Mouse (Mus musculus) MEL (cell line): Measurements from ENCODE around the gene Fam19a1. TPM values are rescaled to one million over a fixed set of nuclear protein-coding genes. Genes with fewer than 3 reads are reported as not detected.

Experiments used
- DNase-seq: peaks from one replicate; pipeline ENCODE4 v3.0.0; 2011; ENCODE audit warnings: low read depth, low spot score
- H3K27ac ChIP-seq: 2 replicates; pipeline ENCODE4 v1.5.1; 2012; ENCODE audit warnings: low read depth, mild to moderate bottlenecking, control low read depth, low read length, moderate library complexity; ENCODE audit not compliant: control insufficient read depth
- H3K27me3 ChIP-seq, 2 experiments: fragments of 150-350 bp in 1 of 2; sonication (generic) in 1 of 2; 2 replicates each; pipeline ENCODE4 v1.6.1; 2012; ENCODE audit warnings: low read length in 2 of 2, mild to moderate bottlenecking in 2 of 2, improper control_type of control experiment in 1 of 2, moderate library complexity in 1 of 2; ENCODE audit not compliant: insufficient read depth in 2 of 2, control insufficient read depth in 1 of 2
- H3K36me3 ChIP-seq, 2 experiments: 2 replicates each; pipeline ENCODE4 v1.6.1; 2012 to 2014; ENCODE audit warnings: low read length in 2 of 2, improper control_type of control experiment in 1 of 2, inconsistent platforms in 1 of 2, mild to moderate bottlenecking in 1 of 2; ENCODE audit not compliant: insufficient read depth in 2 of 2, control insufficient read depth in 1 of 2
- H3K4me1 ChIP-seq, 2 experiments: fragments of 150-350 bp in 1 of 2; sonication (generic) in 1 of 2; 2 replicates each; pipeline ENCODE4 v1.6.1; 2012; ENCODE audit warnings: low read length in 2 of 2, improper control_type of control experiment in 1 of 2, mild to moderate bottlenecking in 1 of 2; ENCODE audit not compliant: insufficient read depth in 2 of 2, control insufficient read depth in 1 of 2
- H3K4me3 ChIP-seq, 2 experiments: fragments of 150-350 bp in 1 of 2; sonication (generic) in 1 of 2; 2 replicates each; pipeline ENCODE4 v1.5.1; 2012; ENCODE audit warnings: low read depth in 2 of 2, low read length in 2 of 2, mild to moderate bottlenecking in 2 of 2, moderate library complexity in 2 of 2, control low read depth in 1 of 2, improper control_type of control experiment in 1 of 2; ENCODE audit not compliant: control insufficient read depth in 1 of 2, insufficient read depth in 1 of 2
- H3K79me2 ChIP-seq: 2 replicates; pipeline ENCODE4 v1.6.1; 2012; ENCODE audit warnings: mild to moderate bottlenecking, low read length, moderate library complexity; ENCODE audit not compliant: control insufficient read depth, poor library complexity, insufficient read depth
- H3K9ac ChIP-seq: 2 replicates; pipeline ENCODE4 v1.6.1; 2012; ENCODE audit warnings: low read depth, mild to moderate bottlenecking, control low read depth, low read length, moderate library complexity; ENCODE audit not compliant: control insufficient read depth, poor library complexity, severe bottlenecking
- H3K9me3 ChIP-seq: fragments of 150-350 bp; sonication (generic); replicated peaks from 2 replicates; pipeline ENCODE4 v1.6.1; 2012; ENCODE audit warnings: mild to moderate bottlenecking, low read length, improper control_type of control experiment, moderate library complexity; ENCODE audit not compliant: insufficient read depth
- ELF1 ChIP-seq: IDR thresholded peaks from 2 replicates; pipeline ENCODE4 v1.6.1; 2014; ENCODE audit warnings: low read depth, mild to moderate bottlenecking, inconsistent platforms, low read length, improper control_type of control experiment, moderate library complexity
- GABPA ChIP-seq: IDR thresholded peaks from 2 replicates; pipeline ENCODE4 v1.6.1; 2012; ENCODE audit warnings: low read depth, mild to moderate bottlenecking, inconsistent platforms, low read length, improper control_type of control experiment, moderate library complexity
- GATA1 ChIP-seq: IDR thresholded peaks from 2 replicates; pipeline ENCODE4 v1.6.1; 2011; ENCODE audit warnings: low read depth, low read length, improper control_type of control experiment
- HCFC1 ChIP-seq: IDR thresholded peaks from 2 replicates; pipeline ENCODE4 v1.6.1; 2012; ENCODE audit warnings: low read depth, mild to moderate bottlenecking, inconsistent platforms, low read length, improper control_type of control experiment, moderate library complexity
- KAT2A ChIP-seq: conservative IDR thresholded peaks from 2 replicates; pipeline ENCODE4 v1.6.1; 2012; ENCODE audit warnings: low read depth, low read length, improper control_type of control experiment, inconsistent platforms
- MAFK ChIP-seq: IDR thresholded peaks from 2 replicates; pipeline ENCODE4 v1.6.1; 2011; ENCODE audit warnings: low read depth, mild to moderate bottlenecking, low read length, improper control_type of control experiment, borderline replicate concordance
- MXI1 ChIP-seq: IDR thresholded peaks from 2 replicates; pipeline ENCODE4 v1.6.1; 2011; ENCODE audit warnings: mild to moderate bottlenecking, low read depth, low read length, improper control_type of control experiment
- MYB ChIP-seq: IDR thresholded peaks from 2 replicates; pipeline ENCODE4 v1.6.1; 2011; ENCODE audit warnings: mild to moderate bottlenecking, low read depth, low read length, improper control_type of control experiment
- MYC ChIP-seq: IDR thresholded peaks from 2 replicates; pipeline ENCODE4 v1.6.1; 2011; ENCODE audit warnings: low read depth, mild to moderate bottlenecking, low read length, improper control_type of control experiment, moderate library complexity
- NELFE ChIP-seq: IDR thresholded peaks from 2 replicates; pipeline ENCODE4 v1.6.1; 2011; ENCODE audit warnings: low read depth, low read length, improper control_type of control experiment
- NRF1 ChIP-seq: IDR thresholded peaks from 2 replicates; pipeline ENCODE4 v1.6.1; 2014; ENCODE audit warnings: low read depth, mild to moderate bottlenecking, inconsistent platforms, low read length, improper control_type of control experiment, moderate library complexity; ENCODE audit not compliant: poor library complexity, insufficient read depth, severe bottlenecking
- POLR2AphosphoS2 ChIP-seq: IDR thresholded peaks from 2 replicates; pipeline ENCODE4 v1.6.1; 2011; ENCODE audit warnings: low read length, improper control_type of control experiment
- POLR2AphosphoS5 ChIP-seq: IDR thresholded peaks from 2 replicates; pipeline ENCODE4 v1.6.1; 2012; ENCODE audit warnings: low read depth, borderline replicate concordance, mild to moderate bottlenecking, inconsistent platforms, low read length, moderate library complexity, mixed read lengths
- RCOR1 ChIP-seq: IDR thresholded peaks from 2 replicates; pipeline ENCODE4 v1.6.1; 2012; ENCODE audit warnings: low read depth, mild to moderate bottlenecking, inconsistent platforms, low read length, improper control_type of control experiment
- SIN3A ChIP-seq: IDR thresholded peaks from 2 replicates; pipeline ENCODE4 v1.6.1; 2012; ENCODE audit warnings: low read length, improper control_type of control experiment, inconsistent platforms
- SMC3 ChIP-seq: IDR thresholded peaks from 2 replicates; pipeline ENCODE4 v1.6.1; 2011; ENCODE audit warnings: low read depth, low read length, improper control_type of control experiment
- TAL1 ChIP-seq: IDR thresholded peaks from 2 replicates; pipeline ENCODE4 v1.6.1; 2012; ENCODE audit warnings: mild to moderate bottlenecking, inconsistent platforms, low read length, moderate library complexity, mixed read lengths
- TCF12 ChIP-seq: IDR thresholded peaks from 2 replicates; pipeline ENCODE4 v1.6.1; 2014; ENCODE audit warnings: low read depth, mild to moderate bottlenecking, inconsistent platforms, low read length, improper control_type of control experiment, moderate library complexity
- ZKSCAN1 ChIP-seq: IDR thresholded peaks from 2 replicates; pipeline ENCODE4 v1.6.1; 2012; ENCODE audit warnings: low read depth, mild to moderate bottlenecking, inconsistent platforms, low read length, improper control_type of control experiment, moderate library complexity
- ZMIZ1 ChIP-seq: IDR thresholded peaks from 2 replicates; pipeline ENCODE4 v1.6.1; 2012; ENCODE audit warnings: low read depth, mild to moderate bottlenecking, inconsistent platforms, low read length, improper control_type of control experiment, moderate library complexity
- ZNF384 ChIP-seq: IDR thresholded peaks from 2 replicates; pipeline ENCODE4 v1.6.1; 2012; ENCODE audit warnings: low read depth, mild to moderate bottlenecking, inconsistent platforms, low read length, improper control_type of control experiment
- polyA plus RNA-seq, 2 experiments: library from polyadenylated mRNA; stranded (reverse) in 1 of 2; unstranded in 1 of 2; fragments of >175 nt in 1 of 2; fragments of >200 nt in 1 of 2; gene quantifications; 2 replicates each; pipeline versions ENCODE4 v1.2.1 to v1.2.4; 2012; ENCODE audit warnings: low replicate concordance in 2 of 2, low read depth in 1 of 2; ENCODE audit not compliant: insufficient read length in 2 of 2, insufficient read depth in 1 of 2, missing spikeins in 1 of 2
- total RNA-seq: library from RNA; depleted of rRNA; stranded (reverse); fragments of 300-350 nt; gene quantifications from 2 replicates; pipeline ENCODE4 v1.2.3, GENCODE M21; 2012

The Fam19a1 gene
- total and polyA plus RNA-seq, 3 experiments: not detected

DNA sequence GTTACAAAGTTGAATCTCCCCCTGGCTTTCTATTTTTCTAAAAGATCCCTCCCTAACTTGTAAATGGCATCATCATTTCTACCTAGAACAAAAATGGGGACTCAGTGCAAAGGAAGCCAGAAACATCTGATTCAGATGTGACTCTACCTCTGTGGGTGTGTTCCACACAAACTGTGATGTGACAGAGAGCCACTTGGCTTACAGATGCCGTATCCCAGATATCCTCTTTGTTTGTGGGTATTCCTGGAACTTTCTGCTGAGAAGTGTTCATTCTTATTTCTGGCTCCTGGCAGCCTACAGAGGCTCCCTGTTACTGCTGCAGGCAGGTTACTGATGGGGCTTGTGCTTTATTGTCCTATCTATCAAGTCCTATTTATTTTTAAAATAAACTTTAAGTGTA is 19.2 kb upstream of the Fam19a1 start:
- H3K79me2 ChIP-seq: no peaks in the 10 kb centered on the region
- TF ChIP-seq NRF1: no peak
- TF ChIP-seq POLR2AphosphoS2: no peak
- no peak for TF ChIP-seq MXI1
- no peak for TF ChIP-seq ELF1
- no peak for TF ChIP-seq KAT2A
- no peak for TF ChIP-seq HCFC1
- TF ChIP-seq MAFK: no peak
- TF ChIP-seq ZKSCAN1: no peak
- no peak for TF ChIP-seq SIN3A
- no peaks in the 10 kb centered on the region for H3K36me3 ChIP-seq
- H3K4me3 ChIP-seq: no peak overlapping the region
- no peak for DNase-seq
- H3K4me1 ChIP-seq: no peaks in the 10 kb centered on the region
- no peaks in the 10 kb centered on the region for H3K9me3 ChIP-seq
- H3K27ac ChIP-seq: no peak overlapping the region
- no peaks in the 10 kb centered on the region for H3K27me3 ChIP-seq
- H3K9ac ChIP-seq: no peak overlapping the region

DNA sequence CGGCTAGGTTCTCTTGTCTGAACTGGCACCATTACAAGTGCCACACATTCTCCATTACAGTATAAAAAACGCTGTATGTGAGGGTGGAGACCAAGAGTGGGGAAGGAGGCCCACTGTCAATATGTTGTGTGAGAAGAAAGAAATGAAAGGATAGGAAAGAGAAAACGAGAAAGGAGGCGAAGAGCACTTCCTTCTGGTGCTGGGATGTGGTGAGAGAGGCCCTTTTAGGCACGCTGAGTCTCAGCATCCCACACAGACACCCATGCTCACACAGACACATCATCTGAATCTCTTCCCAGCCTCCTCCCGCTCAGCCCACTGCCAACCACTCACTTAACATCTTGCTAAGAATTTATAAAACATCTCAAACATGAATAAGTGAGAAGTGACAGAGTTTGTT is 14.7 kb upstream of the Fam19a1 start:
- TF ChIP-seq MXI1: no peak
- no peak for TF ChIP-seq GATA1
- TF ChIP-seq TAL1: no peak
- TF ChIP-seq ZMIZ1: no peak
- TF ChIP-seq ZNF384: no peak
- TF ChIP-seq NELFE: no peak
- TF ChIP-seq SMC3: no peak
- TF ChIP-seq RCOR1: no peak
- no peak for TF ChIP-seq MYB
- no peak for TF ChIP-seq GABPA
- no peak for TF ChIP-seq HCFC1
- TF ChIP-seq MYC: no peak
- no peak for TF ChIP-seq ELF1
- no peak for TF ChIP-seq POLR2AphosphoS5
- no peak for TF ChIP-seq TCF12
- Histone ChIP-seq H3K4me3 (no peak overlapping the region), H3K27me3 (no peaks in the 10 kb centered on the region), H3K9me3 (no peaks in the 10 kb centered on the region), H3K4me1 (no peaks in the 10 kb centered on the region), H3K36me3 (no peaks in the 10 kb centered on the region), H3K79me2 (no peaks in the 10 kb centered on the region), H3K27ac (no peak overlapping the region), H3K9ac (no peak overlapping the region)
- no peak for DNase-seq
